Mouse (Mus musculus) ES-E14 (cell line): ENCODE data around the gene Prm3. TPM values are rescaled to one million over a fixed set of nuclear protein-coding genes. Genes with fewer than 3 reads are reported as not detected.
A peak's percentile ranks its signal among the peaks of the same experiment; 100 is the strongest.

Source experiments
- DNase-seq: peaks from one replicate; pipeline ENCODE4 v3.0.0-alpha.2; 2013; ENCODE audit warnings: low read depth, low spot score
- H3K27ac ChIP-seq: 2 replicates; pipeline ENCODE4 v1.5.1; 2012; ENCODE audit warnings: low read depth, mild to moderate bottlenecking, low read length, moderate library complexity, mixed read lengths; ENCODE audit not compliant: poor library complexity, insufficient read depth, severe bottlenecking
- H3K36me3 ChIP-seq: 2 replicates; pipeline ENCODE4 v1.6.1; 2012; ENCODE audit warnings: mild to moderate bottlenecking, low read length, moderate library complexity, mixed read lengths; ENCODE audit not compliant: control insufficient read depth, poor library complexity, insufficient read depth, severe bottlenecking
- H3K4me1 ChIP-seq, 2 experiments: fragments of 150-350 bp in 1 of 2; sonication (generic) in 1 of 2; 2 replicates each; pipeline ENCODE4 v1.6.1; 2012; ENCODE audit warnings: low read length in 2 of 2, mild to moderate bottlenecking in 1 of 2, mixed read lengths in 1 of 2; ENCODE audit not compliant: control insufficient read depth in 2 of 2, insufficient read depth in 2 of 2, poor library complexity in 1 of 2
- H3K4me3 ChIP-seq, 2 experiments: fragments of 150-350 bp in 1 of 2; sonication (generic) in 1 of 2; 2 replicates each; pipeline ENCODE4 v1.5.1; 2012; ENCODE audit warnings: low read length in 2 of 2, low read depth in 1 of 2, mild to moderate bottlenecking in 1 of 2, mixed read lengths in 1 of 2; ENCODE audit not compliant: insufficient read depth in 1 of 2, poor library complexity in 1 of 2, severe bottlenecking in 1 of 2
- H3K9ac ChIP-seq: 2 replicates; pipeline ENCODE4 v1.6.1; 2012; ENCODE audit warnings: low read depth, mild to moderate bottlenecking, low read length, mixed read lengths; ENCODE audit not compliant: poor library complexity, insufficient read depth, severe bottlenecking
- H3K9me3 ChIP-seq: fragments of 150-350 bp; sonication (generic); 2 replicates; pipeline ENCODE4 v1.6.1; 2012; ENCODE audit warnings: low read depth, mild to moderate bottlenecking, low read length; ENCODE audit not compliant: control insufficient read depth, insufficient read depth
- CHD2 ChIP-seq: IDR thresholded peaks from 2 replicates; pipeline ENCODE4 v1.6.1; 2014; ENCODE audit warnings: mild to moderate bottlenecking, low read depth, low read length, inconsistent platforms
- HCFC1 ChIP-seq: IDR thresholded peaks from 2 replicates; pipeline ENCODE4 v1.6.1; 2012; ENCODE audit warnings: low read length, inconsistent platforms, borderline replicate concordance; ENCODE audit not compliant: insufficient read depth
- MAFK ChIP-seq: IDR thresholded peaks from 2 replicates; pipeline ENCODE4 v1.6.1; 2014; ENCODE audit warnings: mild to moderate bottlenecking, low read depth, low read length, inconsistent platforms; ENCODE audit not compliant: insufficient read depth
- ZC3H11A ChIP-seq: IDR thresholded peaks from 2 replicates; pipeline ENCODE4 v1.6.1; 2012; ENCODE audit warnings: low read depth, mild to moderate bottlenecking, inconsistent platforms, low read length, borderline replicate concordance
- ZNF384 ChIP-seq: IDR thresholded peaks from 2 replicates; pipeline ENCODE4 v1.6.1; 2012; ENCODE audit warnings: low read depth, low read length, inconsistent platforms
- in situ Hi-C, 2 experiments: fragments of 600-800 bp; cut with MboI; formaldehyde crosslinking; loops; one replicate each; pipeline ENCODE4 v1.15.1; 2025; ENCODE audit warnings: low sequenced_read_pairs in 2 of 2, inconsistent platforms in 1 of 2; ENCODE audit not compliant: unreplicated experiment in 2 of 2
- total RNA-seq: library from RNA; depleted of rRNA; stranded (reverse); fragments of 300-350 nt; gene quantifications from 2 replicates; pipeline ENCODE4 v1.2.3, GENCODE M21; 2012

Gene Prm3
- total RNA-seq, 1 experiment: not detected

DNA sequence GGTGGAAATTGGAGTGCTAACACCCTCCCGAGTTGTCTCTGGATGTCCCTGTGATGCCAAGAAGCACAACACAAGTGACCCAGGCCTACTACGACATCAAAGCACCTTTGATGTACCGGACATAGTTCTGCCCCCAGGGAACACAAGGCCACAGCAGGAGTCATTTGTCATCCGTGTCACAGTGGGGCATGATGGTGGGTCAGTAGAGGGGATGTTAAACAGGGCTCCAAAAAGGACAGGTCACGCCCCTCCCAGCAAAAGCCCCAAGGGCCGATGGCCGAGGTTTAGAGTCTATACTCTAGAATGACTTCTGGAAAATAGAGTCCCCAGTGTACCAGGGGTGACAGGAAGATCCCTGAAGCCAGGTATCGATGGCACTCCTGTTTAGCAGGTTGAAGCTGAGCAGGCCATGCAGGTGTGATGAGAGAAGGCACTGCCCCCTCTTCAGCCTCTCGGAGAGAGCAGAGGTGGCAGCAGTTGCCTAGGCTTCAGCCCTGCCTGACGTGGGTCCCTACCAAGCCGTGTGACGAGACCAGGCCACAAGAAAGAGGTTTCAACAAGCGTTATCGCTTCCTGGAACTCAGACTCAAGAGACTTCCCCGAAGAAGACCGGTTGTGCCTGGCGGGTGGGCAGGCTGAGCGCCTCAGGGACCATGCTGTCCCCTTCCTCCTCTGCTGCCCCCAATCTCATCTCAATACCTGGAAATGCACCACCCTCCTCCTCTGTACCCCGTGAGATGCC lies 18.8 kb downstream of the Prm3 start:
- TF ChIP-seq CHD2: no peak
- no peak for TF ChIP-seq ZNF384
- no peak for TF ChIP-seq HCFC1
- no peak for TF ChIP-seq MAFK
- no peak for TF ChIP-seq ZC3H11A
- Histone ChIP-seq H3K27ac (no peak overlapping the region), H3K9ac (no peak overlapping the region), H3K36me3 (no peaks in the 10 kb centered on the region), H3K4me3 (no peak overlapping the region), H3K9me3 (no peaks in the 10 kb centered on the region), H3K4me1 (no peaks in the 10 kb centered on the region)
- in situ Hi-C loops: no loop called here
- DNase-seq: no peak

DNA sequence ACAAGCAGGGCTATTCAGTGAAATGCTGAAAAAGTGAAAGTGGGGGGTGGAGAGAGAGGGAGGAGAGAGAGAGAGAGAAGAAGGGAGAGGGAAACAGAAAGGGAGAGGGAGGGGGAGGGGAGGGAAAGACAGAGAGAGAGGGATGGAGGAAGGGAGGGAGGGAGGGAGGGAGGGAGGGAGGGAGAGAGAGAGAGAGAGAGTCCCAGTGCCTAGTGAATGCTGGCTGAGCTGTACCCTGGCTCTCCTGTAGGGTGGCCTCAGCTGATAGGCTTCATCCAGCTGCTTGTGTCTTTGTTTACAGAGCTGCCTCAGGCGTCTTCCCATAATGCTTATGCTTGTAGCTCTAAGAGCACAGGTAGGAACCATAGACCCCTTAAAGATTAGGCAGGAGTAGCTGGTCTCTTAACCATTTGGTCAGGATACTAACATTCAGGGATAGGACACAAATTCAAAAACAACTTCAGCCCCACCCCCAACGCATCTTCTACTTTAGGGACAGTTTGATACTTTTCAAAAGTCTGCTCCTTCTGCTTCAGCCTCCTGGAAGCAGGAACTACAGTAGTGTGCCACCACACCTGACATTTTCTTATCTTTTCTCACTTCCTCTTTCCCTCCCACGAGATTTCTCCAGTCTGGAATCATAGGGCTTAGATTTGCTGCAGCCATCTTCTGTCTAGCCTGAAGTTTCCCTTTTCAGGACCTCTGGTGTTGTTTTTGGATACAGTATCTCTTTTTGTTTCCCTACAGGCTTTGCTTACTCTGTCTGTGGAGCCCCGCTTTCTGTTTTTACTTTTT lies 20.0 kb downstream of the Prm3 start:
- H3K27ac ChIP-seq: no peak overlapping the region
- DNase-seq: no peak
- H3K36me3 ChIP-seq: no peaks in the 10 kb centered on the region
- H3K9me3 ChIP-seq: no peaks in the 10 kb centered on the region
- no peak overlapping the region for H3K4me3 ChIP-seq
- TF ChIP-seq ZC3H11A (no peak), HCFC1 (no peak), ZNF384 (no peak)
- no peak overlapping the region for H3K9ac ChIP-seq
- in situ Hi-C loops: no loop called here
- no peaks in the 10 kb centered on the region for H3K4me1 ChIP-seq

DNA sequence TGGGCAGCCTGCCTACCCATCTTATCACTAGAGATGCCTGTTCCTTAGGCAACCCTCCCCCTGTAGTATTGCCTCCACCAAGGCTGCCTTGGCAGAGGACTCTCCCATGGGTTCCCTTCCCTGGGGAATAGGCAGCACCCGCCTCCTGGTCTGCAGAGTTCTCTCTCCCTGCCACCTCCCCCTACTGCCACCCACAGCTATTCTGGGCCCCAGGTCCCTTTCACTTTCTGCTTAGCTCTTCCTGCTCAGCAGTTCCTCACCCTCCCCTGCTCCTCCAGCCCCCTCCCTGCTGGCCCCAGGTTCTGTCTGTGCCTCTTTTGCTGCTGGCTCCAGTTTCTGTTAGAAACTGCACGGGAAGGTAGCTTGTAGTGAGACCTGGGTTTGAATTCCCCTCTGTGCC lies 21.1 kb downstream of the Prm3 start:
- DNase-seq: no peak
- in situ Hi-C loops: no loop called here
- TF ChIP-seq ZC3H11A (no peak), ZNF384 (no peak), HCFC1 (no peak), MAFK (no peak)
- H3K9ac ChIP-seq: no peak overlapping the region
- no peak overlapping the region for H3K4me3 ChIP-seq
- H3K36me3 ChIP-seq: no peaks in the 10 kb centered on the region
- no peak overlapping the region for H3K27ac ChIP-seq
- H3K4me1 ChIP-seq: no peaks in the 10 kb centered on the region
- H3K9me3 ChIP-seq: no peaks in the 10 kb centered on the region

DNA sequence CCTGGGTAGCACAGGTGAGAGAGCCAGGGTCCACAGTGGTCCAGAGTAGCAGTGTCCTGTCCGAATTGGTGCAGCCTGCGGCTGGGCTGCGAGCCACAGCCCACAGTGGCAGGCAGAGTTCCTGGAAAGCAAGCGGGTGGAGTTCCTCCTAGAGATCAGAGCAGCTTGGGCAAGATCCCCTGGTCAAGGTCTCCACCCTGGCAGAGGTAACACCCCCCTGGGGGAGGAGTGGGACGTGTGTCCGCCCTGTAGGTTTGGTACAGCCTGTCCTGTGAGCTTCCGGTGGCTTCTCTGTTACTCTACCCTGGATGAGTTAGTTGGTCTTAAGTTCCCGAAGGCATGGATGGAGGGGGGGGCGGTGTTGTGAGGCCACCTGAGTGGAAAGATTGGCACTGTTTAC lies 21.9 kb downstream of the Prm3 start:
- no peak for DNase-seq
- Histone ChIP-seq H3K9ac (no peak overlapping the region), H3K27ac (no peak overlapping the region), H3K9me3 (no peaks in the 10 kb centered on the region), H3K36me3 (no peaks in the 10 kb centered on the region), H3K4me1 (no peaks in the 10 kb centered on the region), H3K4me3 (no peak overlapping the region)
- in situ Hi-C loops: no loop called here
- TF ChIP-seq ZNF384: no peak

DNA sequence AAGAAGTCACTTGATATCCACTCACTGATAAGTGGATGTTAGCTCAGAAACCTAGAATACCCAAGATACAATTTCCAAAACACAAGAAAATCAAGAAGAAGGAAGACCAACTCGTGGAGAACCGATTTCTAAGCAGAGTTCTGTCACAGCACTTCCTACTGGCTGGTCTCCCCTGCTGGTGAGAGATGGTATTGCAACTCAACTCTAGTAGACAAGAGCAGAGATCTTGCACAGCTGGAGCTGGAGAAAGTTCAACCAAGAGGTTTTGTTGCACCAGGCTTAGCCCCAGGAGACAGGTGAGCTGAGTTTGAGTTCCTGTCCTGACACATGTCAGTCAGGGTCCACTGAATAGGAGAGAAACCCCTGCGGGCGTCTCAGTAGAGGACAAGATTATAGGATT lies 23.6 kb downstream of the Prm3 start:
- in situ Hi-C loops: no loop called here

More for the DNA sequence above, 23.6 kb downstream of the Prm3 start:
- no peak for TF ChIP-seq CHD2
- no peak for TF ChIP-seq ZC3H11A
- TF ChIP-seq MAFK: no peak
- no peak for TF ChIP-seq ZNF384
- TF ChIP-seq HCFC1: no peak
- peak; percentile 74 for DNase-seq
- H3K36me3 ChIP-seq: no peaks in the 10 kb centered on the region
- no peaks in the 10 kb centered on the region for H3K4me1 ChIP-seq
- no peaks in the 10 kb centered on the region for H3K9me3 ChIP-seq
- no peak overlapping the region for H3K27ac ChIP-seq
- H3K4me3 ChIP-seq: no peak overlapping the region
- H3K9ac ChIP-seq: no peak overlapping the region
